Mouse (Mus musculus): ENCODE measurements around the gene Kyat3. TPM values are rescaled to one million over a fixed set of nuclear protein-coding genes. Genes with fewer than 3 reads are reported as not detected.
"Not testable (repeated sequence)": the region's sequence is repeated elsewhere in the genome, so short reads cannot be mapped to it uniquely, and the experiment has no call there.

The Kyat3 gene
- 1 to 10 TPM; 2.8 to 3.3 TPM for total RNA-seq (2021)

- intact Hi-C loops (cut with DNase I): no loop called here
Measured at GRCm38 (mm10) chr3:142700442-142701322, at the start of gene Kyat3. Gene Kyat3, plus strand, starts transcription at chr3:142701051.

GRCm38 (mm10) chr3:142664723-142665122, 36.1 kb upstream of the Kyat3 start:
- intact Hi-C loops (cut with DNase I): no loop called here

More at GRCm38 (mm10) chr3:142700442-142701322, at the start of gene Kyat3:
- peak; percentile 89 for DNase-seq

GRCm38 (mm10) chr3:142674607-142675006, 26.2 kb upstream of the Kyat3 start:
- no peak for DNase-seq
- intact Hi-C loops (cut with DNase I): no loop called here

More at GRCm38 (mm10) chr3:142664723-142665122, 36.1 kb upstream of the Kyat3 start:
- no peak for DNase-seq

GRCm38 (mm10) chr3:142687939-142688338, 12.9 kb upstream of the Kyat3 start:
- DNase-seq: no peak
- intact Hi-C loops (cut with DNase I): no loop called here

GRCm38 (mm10) chr3:142688353-142688752, 12.5 kb upstream of the Kyat3 start:
- DNase-seq: no peak
- intact Hi-C loops (cut with DNase I): no loop called here

- intact Hi-C loops (cut with DNase I): no loop called here
- no peak for DNase-seq
Measured at GRCm38 (mm10) chr3:142696517-142696916, 4.3 kb upstream of the Kyat3 start.

GRCm38 (mm10) chr3:142701407-142701989, 647 bp downstream of the Kyat3 start:
- intact Hi-C loops (cut with DNase I): no loop called here

GRCm38 (mm10) chr3:142706581-142707444, 6.0 kb downstream of the Kyat3 start:
- no peak for DNase-seq
- intact Hi-C loops (cut with DNase I): no loop called here

More at GRCm38 (mm10) chr3:142701407-142701989, 647 bp downstream of the Kyat3 start:
- DNase-seq: no peak

- DNase-seq; intact Hi-C loops (cut with DNase I): not testable (repeated sequence)
Measured at GRCm38 (mm10) chr3:142708181-142708848, 7.5 kb downstream of the Kyat3 start.

- intact Hi-C loops (cut with DNase I): no loop called here
- DNase-seq: peak; percentile 67
Measured at GRCm38 (mm10) chr3:142708849-142709419, 8.1 kb downstream of the Kyat3 start.

GRCm38 (mm10) chr3:142710360-142711007, 9.6 kb downstream of the Kyat3 start:
- DNase-seq: peak; percentile 36
- intact Hi-C loops (cut with DNase I): no loop called here

GRCm38 (mm10) chr3:142711372-142711771, 10.5 kb downstream of the Kyat3 start:
- no peak for DNase-seq
- intact Hi-C loops (cut with DNase I): no loop called here

- DNase-seq: peak; percentile 27
- intact Hi-C loops (cut with DNase I): not testable (repeated sequence)
Measured at GRCm38 (mm10) chr3:142712401-142713040, 11.7 kb downstream of the Kyat3 start.

GRCm38 (mm10) chr3:142725481-142725880, 24.6 kb downstream of the Kyat3 start:
- no peak for DNase-seq
- intact Hi-C loops (cut with DNase I): no loop called here

- no peak for DNase-seq
- intact Hi-C loops (cut with DNase I): no loop called here
Measured at GRCm38 (mm10) chr3:142725969-142726672, 25.3 kb downstream of the Kyat3 start.

GRCm38 (mm10) chr3:142734291-142734690, 33.4 kb downstream of the Kyat3 start:
- DNase-seq: no peak
- intact Hi-C loops (cut with DNase I): no loop called here

GRCm38 (mm10) chr3:142740896-142741295, 40.0 kb downstream of the Kyat3 start:
- DNase-seq: no peak

More at GRCm38 (mm10) chr3:142740896-142741295, 40.0 kb downstream of the Kyat3 start:
- intact Hi-C loops (cut with DNase I): no loop called here
